Mouse (Mus musculus): ENCODE results near the gene Lmtk3.
A peak's percentile ranks its signal among the peaks of the same experiment; 100 is the strongest.

The Lmtk3 gene

DNA sequence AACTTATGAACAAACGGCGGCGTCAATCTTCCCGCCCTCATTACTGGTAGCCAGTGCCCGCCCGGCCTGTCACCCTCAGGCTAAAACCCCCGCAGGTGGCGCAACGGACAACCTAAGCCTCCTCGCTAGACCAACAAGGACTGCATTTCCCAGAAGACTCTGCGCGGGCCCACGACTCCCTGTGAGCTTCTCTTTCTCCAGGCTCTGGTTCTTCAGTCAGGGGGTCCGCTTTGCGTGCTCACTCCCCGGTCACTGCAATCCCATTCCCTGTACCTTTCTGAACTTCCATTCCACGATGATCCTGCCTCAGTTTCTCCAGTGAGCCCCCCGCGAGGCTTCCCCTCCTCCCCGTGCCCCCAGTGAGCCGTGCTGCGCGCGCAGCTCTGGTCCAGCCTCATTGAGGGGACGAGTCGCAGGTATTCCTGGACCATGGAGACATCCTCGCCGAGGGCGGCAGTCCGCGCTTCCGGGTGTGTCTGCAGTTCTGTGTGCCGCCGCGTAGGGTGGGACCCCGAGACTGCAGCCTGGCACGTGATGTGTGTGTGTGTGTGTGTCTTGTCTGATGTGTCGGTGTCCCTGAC is at the start of gene Lmtk3:
Gene Lmtk3, plus strand, starts transcription at position 228 of the 581 bp plus-strand sequence.
- peak; percentile 86 for DNase-seq

DNA sequence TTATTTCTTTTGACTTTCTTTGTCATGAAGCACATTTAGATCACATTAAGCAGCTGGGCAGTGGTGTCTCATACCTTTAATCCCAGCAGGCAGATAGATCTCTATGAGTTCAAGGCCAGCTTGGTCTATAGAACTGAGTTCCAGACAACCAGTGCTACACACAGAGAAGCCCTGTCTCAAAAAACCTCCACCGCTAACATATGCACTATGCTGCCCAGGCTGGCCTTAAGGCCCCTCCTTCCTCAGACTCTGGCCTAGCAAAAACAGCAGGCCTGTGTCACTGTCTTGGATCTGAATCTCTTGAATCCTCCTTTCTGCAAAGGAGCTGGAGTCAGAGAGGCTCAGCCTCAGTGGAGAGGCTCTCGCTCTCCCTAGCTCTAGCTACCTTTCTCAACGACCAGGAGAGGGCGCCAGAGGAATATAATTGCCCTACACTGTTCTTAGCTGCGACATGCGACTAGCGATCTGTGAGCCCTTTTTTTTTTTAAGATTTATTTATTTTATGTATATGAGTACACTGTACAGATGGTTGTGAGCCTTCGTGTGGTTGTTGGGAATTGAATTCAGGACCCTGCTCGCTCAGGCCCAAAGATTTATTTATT is 44.3 kb upstream of the Lmtk3 start:
- DNase-seq: peak; percentile 75

DNA sequence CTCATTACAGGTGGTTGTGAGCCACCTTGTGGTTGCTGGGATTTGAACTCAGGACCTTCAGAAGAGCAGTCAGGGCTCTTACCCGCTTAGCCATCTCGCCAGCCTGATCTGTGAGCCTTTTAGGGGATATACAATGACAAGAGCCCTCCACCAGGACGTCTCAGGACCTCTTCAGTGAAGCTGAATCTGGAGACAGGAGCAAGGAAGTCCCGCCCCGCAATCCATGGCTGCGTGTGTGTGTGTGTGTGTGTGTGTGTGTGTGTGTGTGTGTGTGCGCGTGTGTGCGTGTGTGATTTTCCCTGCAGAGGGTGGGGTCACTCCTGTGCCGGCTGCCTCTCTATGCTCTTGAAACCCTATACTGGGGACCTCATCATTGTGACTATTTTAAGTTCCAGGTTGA is 43.7 kb upstream of the Lmtk3 start:
- DNase-seq: no peak

DNA sequence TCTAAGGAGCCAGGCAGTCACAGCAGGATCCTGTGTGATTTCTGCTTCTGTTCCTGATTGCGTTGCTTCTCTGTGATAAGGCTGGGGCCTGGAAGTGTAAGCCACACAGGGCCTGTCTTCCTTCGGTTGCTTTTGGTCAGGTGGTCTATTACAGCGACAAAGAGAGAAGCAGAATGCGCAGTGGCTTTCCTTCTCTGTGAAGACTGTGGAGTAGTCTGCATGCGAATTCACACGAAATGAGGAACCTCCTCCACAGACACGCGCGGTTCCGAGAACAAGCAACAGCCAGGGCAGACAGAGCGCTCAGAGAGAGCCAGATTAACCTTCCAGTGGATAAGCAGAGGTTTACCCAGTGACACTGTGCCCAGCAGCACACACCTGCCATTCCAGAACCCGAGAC is 42.2 kb upstream of the Lmtk3 start:
- DNase-seq: no peak

DNA sequence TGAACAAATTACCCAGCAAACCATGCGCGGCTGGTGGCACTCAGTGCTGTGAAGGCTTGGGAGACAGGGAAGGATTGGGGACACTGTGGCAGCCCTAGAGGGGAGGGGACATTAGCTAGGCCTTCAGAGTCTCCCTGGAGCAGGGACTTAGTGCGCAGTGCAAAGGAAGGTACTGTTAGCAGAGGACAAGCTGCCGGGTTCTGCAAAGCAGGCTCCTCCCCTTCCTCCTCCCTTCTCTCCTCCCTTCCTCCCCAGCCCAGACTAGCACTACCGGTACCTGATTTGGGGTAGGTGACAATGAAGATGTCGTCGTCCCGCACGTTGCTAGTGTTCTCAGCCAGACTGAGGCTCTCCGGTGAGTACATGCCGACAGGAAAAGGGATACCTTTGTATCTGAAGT is 41.8 kb upstream of the Lmtk3 start:
- no peak for DNase-seq

DNA sequence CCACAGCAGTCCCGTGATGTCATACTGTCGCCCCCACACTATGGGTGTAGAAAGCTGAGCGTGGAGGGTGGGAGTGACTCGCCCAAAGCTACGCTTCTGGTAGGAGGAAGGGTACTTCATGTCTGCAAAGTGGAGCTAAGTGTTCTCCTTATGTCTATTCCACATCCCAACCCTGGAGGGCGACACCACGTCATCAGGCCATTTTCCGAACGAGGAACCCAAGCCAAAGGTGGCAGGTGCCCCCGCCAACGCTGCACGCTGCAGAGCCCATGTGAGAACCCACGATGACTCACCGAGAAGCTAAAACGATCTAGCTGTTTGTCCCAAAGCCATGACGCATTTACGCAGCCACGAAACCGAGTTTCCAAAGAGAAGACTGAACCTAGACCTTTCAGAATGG is 41.2 kb upstream of the Lmtk3 start:
- no peak for DNase-seq

DNA sequence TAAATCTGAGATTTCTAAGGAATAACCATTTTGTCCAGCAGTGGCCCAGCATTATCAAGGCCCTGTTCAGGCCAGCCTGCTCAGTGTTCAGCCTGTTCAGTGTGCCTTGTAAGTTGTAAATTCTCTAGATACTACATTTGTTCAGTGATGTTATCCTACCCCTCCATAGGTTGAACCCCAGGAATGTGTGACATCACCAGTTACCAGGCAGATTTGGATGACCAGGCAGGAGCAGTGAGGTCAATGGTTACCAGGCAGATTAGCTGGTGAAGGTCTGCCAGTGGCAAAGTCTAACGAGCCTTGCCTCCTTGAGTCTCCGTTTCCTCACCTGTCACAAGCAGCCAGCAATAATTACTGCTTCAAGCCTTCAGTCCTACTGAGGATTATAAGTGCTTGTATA is 39.2 kb upstream of the Lmtk3 start:
- peak; percentile 73 for DNase-seq

DNA sequence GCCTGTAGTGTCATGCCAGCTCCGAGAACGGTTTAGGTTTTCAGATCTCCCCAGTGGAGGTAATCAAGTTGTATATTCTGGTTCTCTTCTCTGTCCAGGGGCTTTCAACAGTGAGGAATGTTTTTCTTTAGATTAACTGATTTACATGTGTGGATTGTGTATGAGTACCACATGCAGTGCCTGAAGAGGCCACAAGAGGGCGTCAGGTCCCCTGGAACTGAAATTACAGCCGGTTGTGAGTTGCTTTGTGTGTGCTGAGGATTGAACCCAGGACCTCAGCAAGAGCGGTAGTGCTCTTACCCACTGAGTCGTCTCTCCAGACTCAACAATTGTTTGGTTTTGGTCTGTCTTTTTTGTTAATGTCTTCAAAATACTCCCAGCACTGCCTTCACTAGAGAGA is 37.0 kb upstream of the Lmtk3 start:
- no peak for DNase-seq

DNA sequence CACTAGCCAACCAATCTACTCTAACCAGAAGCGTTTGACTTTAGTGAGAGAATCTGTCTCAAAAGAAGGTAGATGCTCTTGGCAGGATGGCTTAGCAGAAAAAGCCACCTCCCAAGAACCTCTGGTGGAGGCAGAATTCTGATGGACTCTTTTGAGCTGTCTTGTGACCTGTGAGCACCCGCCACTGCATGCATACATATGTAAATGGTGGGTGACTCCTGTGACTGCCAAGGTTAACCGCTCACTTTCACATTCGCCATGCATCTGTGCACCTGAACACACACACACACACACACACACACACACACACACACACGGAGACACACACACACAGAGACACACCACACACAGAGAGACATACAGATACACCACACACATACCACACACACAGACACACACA is 36.1 kb upstream of the Lmtk3 start:
- no peak for DNase-seq

DNA sequence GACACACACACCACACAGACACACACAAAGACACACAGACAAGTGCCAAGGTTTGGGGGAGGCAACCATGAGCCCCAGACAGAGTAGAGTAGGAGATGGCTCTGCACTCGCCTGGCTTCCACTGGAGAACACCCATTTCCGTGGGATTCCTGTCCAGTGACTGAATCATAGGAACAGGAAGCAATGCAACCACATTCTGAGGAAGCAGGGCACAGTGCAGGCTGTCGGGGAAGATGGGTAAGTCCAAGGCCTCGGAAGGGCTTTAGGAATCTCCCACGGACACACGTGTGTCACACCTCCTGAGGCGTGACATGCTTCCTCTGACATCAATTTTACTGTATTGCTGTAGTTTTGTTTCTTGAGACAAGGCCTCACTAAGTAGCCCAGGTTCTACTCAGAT is 35.4 kb upstream of the Lmtk3 start:
- no peak for DNase-seq

DNA sequence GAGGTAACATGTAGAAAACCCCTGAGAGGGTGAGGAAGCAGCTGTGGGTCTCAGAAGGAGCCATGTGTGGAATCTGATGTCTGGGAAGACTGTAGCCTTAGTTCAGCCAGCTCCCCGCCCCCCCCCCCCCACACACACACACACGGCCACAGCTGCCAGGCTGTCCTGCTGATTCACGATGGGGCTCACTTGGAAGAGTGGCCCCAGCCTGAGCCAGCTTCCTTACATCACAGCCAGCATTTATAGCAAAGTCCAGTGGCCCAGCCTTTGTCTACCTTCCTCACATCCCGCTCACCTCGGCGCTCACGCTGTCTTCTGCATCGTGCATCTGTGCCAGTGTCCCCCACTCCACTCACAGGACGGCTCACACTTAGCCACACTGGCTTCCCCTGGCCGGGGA is 34.1 kb upstream of the Lmtk3 start:
- DNase-seq: no peak

DNA sequence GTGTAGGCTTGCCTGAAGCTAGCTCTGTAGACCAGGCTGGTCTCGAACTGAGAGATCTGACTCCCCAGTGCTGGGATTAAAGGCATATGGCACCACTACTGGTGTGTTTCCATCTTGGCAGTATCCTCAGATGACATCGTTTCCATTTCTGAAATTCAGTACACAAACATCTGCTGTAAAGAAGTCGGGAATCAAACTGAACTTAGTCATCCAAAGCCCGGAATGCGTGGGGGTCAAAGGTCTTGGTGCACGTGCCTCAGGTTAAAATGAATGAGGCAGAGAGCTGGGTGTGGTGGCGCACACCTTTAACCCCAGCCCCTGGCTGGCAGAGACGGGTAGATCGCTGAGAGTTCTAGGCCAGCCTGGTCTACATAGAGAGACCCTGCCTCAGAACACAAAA is 33.4 kb upstream of the Lmtk3 start:
- no peak for DNase-seq

DNA sequence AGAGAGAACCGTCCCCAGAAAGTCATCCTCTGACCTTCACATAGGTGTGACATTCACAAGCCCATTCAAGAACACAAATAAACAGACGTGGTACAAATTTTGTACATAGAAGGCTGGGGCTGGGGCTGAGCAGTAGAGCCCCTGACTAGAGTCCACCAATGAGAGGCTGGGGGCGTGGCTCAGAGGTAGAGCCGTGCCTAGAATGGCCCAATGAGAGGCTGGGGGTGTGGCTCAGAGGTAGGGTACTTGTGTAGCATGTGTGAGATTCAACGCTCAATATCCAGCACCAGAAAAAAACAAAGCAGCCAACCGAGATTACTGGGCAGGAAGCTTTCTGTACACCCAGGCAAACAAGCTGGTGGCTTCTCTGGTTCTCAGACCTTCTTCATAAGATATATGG is 27.8 kb upstream of the Lmtk3 start:
- no peak for DNase-seq

DNA sequence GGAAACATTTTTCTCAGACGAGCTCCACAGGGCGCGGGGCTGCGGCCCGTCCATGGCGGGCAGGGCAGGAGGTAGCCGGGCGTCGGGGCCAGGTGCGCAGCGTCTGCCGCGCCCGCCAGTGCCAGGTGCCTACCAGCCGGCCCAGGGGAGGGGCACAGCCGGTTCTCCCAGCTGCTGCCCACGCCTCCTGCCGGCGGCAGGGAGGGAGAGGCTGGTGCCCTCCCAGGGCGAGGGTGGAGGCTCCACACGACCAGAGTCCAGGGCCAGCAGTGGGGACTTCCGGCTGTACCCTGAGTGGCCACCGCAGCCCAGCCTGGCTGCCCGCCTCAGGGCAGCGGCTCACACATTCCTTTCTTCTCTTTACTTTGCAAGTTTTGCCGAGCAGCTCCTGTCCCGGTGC is 24.1 kb upstream of the Lmtk3 start:
- DNase-seq: no peak

DNA sequence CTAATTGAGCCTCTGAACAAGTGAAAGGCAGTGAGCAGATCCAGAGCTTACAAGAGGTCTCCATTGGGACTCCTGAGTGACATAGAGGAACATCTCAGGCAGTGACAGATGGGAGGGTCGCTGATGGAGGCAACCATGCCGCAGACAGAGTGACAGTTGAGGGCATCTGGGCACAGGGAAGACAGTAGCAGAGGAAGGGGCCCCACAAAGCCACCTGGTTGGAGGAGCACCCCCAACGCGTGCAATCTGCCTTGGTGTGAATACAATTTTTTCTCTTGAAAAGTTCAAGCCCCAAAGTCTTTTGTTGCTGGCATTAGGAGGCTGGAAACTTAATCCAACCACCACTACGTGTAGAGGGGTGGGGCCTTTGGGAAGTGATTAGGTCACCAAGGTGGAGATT is 23.4 kb upstream of the Lmtk3 start:
- DNase-seq: no peak

DNA sequence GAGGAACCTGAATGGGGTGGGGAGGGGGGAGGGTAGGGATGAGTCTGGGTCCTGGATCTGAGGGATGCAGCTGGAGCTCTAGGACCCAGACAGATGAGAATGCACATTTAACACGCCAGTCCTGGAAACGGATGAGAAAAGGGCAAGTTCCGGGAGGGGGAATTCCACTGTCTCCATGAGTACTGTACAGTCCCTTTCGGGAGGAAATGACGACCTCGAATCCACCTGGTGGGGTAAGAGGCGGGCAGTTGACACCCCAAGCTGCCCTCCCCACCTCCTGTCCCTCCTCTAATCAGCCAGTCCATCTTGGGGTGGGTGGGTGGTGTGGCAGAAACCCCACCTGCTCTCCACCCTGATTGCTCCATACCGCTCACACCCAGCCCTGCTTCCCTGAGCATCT is 17.5 kb upstream of the Lmtk3 start:
- no peak for DNase-seq

DNA sequence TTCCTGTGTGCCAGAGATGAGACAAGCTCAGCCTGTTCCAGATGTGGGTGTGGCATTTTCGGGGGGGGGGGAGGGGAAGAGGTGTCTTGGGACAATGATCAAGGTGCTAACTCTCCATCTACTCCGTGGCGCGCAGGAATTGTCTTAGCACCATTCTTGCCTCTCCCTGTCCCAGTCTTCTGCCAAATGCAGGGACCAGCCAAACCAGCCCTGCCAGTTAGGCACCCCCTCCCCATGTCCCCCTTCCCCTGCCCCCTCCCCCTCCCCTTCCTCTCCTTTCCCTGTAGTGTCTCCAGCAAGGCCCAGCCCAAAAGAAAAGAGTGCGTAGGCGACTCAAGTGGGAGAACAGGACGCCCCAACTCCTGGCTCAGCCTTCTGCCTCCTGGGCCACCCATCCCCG is 16.8 kb upstream of the Lmtk3 start:
- no peak for DNase-seq

DNA sequence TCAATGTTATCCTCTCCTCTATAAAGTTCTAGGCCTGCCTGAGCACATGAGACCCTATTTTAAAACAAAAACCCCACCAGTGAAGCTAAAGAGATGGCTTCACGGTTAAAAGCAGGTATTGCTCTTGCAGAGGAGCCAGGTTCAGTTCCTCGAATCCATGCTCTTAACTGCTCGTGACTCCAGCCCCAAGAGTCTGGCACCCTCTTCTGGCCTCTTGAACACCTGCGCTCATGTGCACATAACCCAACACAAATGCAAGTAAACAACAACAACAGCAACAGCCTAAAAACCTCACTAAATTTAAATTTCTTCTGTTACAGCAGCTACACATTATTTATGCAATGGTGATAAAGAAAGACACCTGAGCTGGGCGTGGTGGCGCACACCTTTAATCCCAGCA is 16.0 kb upstream of the Lmtk3 start:
- DNase-seq: no peak

DNA sequence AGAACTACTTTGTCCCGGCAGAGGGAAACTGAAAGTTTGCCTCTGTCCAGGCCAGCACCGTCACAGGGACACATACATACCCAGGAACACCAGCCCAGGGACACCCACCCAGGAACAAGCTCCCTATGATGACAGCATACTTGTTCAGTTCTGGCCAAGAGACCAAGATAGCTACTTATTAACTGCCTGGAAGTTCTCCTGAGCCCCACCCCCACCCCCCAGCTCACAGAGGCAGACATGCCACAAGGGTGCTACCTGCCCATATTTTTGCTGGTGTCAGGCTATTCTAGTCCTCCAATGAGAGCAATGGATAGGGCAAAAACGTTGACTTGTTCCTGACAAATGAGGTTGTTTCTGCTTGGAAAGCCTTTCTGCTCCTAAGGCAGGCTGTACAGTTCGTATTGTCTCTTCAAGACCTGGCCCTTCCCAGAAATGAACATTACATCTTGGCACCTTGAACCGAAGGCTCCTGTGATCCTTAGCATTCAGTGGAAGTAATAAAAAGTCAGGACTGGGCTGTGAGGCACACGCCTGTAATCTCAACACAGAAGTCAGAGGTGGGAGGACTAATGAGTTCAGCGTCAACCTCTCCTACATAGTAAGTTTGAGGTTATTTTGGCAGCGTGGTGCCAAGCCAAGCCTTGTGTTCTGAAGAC is 13.0 kb upstream of the Lmtk3 start:
- no peak for DNase-seq

DNA sequence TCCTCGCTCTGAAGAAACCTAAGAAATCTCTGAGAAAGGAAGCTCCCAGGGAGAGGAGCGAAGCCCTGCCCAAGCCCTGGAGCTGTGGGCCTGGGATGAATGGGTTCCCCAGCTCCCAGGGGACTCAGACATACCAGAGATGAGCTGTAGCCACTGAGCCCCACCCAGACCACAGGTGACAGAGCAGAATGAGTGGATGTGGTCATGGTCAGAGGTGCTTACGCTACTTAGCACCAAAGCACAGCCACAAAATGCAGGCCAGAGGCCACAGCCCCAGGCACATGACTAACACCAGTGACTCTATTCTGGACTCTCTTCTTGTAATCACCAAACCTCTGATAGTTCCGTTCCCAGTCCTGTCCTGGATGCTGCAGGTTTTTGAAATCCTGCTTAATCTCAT is 12.4 kb upstream of the Lmtk3 start:
- DNase-seq: no peak

DNA sequence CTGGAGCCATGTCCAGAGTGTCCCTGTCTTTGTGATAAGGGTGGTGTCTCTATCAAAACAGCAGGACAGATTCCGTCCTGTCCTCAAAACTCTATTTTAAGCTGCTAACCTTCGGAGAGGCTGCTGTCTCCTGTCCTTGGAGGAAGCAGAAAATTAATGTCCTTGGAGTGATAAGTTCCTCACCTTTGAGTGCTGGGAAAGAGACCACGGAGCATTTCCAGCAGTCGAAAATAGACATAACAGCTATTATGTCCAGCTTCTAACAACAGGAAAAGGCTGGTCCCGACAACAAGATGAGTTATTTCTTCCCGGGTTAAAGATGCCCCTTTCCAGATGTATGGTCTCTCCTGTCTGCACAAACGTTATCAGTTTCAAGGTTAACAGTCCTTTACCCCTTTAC is 8.3 kb upstream of the Lmtk3 start:
- DNase-seq: no peak

DNA sequence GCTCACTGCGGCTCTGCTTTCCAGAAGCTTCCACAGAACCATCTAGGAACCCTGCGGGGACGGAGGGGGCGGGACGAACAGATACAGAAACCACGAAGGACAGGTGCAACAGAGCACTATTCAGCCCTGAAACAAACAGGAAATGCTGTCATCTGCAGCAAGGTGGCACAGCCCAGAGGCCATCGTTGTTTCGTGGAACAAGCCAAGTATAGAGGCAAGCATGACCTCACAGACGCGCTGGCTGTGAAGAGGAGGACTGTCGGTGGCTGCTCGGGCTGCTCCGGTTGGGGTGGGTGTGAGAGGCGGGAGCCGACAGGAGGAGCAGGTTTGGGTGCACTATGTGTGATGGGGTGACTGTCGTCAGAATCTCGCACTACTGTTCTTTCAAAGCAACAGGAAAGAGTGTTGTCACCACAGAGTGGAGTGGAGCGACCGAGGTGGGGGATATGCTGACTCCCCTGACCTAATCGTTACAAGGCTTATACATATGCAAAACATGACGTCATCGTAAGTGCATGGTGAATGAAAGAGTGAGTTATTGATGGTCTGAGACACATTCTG is 4.4 kb upstream of the Lmtk3 start:
- DNase-seq: peak; percentile 11

DNA sequence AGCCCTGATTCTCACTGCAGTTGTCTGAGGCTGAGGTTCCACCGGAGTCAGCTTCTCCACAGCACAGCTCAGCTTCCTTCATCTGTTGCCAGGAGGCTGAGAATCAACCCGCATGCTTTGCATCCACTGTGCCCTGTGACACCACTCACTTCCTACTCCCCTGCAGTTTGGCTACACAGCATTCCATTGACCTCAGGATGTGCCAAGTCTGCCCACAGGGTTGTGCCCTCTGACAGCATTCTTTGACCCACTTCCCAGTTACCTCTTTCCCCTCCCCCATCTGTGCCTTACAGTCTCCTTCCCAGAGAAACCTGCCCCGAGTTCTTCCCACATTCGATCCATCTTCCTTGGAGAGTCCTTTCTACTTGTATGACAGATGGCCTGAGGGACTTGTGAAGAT is 1.3 kb upstream of the Lmtk3 start:
- peak; percentile 53 for DNase-seq

DNA sequence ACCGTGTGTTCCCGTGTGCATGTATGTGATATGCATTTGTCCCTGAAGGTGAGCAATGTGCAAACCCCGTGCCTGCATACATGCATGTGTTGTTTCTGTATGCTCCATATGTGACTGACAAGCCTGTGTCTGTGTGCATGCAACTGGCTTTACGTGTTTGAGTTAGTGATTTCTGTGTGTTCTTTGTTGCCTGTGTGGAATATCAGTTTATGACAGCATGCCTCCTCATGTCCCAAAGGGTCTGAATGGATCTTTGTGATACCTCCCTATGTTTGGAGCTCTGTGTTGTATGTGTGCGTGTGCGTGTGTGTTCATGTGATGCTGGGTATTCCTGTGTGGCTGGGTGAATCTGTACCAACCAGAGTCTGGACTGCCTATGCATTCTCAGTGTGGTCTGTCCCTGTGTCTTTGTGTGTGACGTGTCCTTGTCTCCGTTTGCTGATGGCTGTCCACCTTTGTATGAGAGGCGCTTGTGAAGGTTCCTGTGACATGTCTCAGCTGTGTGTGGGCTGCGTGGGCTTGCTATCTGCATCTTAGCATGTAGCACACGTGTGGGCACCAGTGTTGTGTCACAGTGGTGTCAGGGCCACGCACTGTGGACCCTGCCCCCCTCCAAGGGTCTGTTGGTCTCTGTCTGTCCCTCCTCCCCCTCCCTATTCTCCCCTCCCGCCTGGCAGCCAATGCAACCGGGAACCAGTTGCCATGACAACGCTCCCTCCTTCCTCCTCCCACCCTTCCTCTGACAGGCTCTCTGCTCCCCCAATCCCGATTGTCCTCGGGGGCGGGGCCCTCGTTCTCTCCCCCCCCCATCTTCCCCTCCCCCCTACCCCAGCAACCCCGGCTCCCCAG is 1.2 kb downstream of the Lmtk3 start, which contains the start of gene Sult2b1:
Gene Sult2b1, minus strand, starts transcription at position 146 of the 849 bp plus-strand sequence.
- DNase-seq: peak; percentile 94
